Mouse (Mus musculus) midbrain, embryonic 10.5 days (tissue): Measurements from ENCODE around the gene Frmd6. TPM values are rescaled to one million over a fixed set of nuclear protein-coding genes. Genes with fewer than 3 reads are reported as not detected.

Source experiments
- DNase-seq: peaks from one replicate; pipeline ENCODE4 v3.0.0-alpha.2; 2017; ENCODE audit warnings: low spot score
- H3K27ac ChIP-seq: fragments of 300-500 bp; sonication (generic); replicated peaks from 2 replicates; pipeline ENCODE4 v1.5.1; 2016; ENCODE audit warnings: mild to moderate bottlenecking
- H3K27me3 ChIP-seq: fragments of 300-500 bp; sonication (generic); 2 replicates; pipeline ENCODE4 v1.6.1; 2016; ENCODE audit warnings: low read depth, mild to moderate bottlenecking; ENCODE audit not compliant: poor library complexity, severe bottlenecking
- H3K36me3 ChIP-seq: fragments of 300-500 bp; sonication (generic); 2 replicates; pipeline ENCODE4 v1.6.1; 2016; ENCODE audit warnings: mild to moderate bottlenecking, moderate library complexity
- H3K4me1 ChIP-seq: fragments of 300-500 bp; sonication (generic); 2 replicates; pipeline ENCODE4 v1.6.1; 2016
- H3K4me3 ChIP-seq: fragments of 300-500 bp; sonication (generic); 2 replicates; pipeline ENCODE4 v1.5.1; 2016; ENCODE audit warnings: mild to moderate bottlenecking, moderate library complexity
- H3K9me3 ChIP-seq: fragments of 300-500 bp; sonication (generic); replicated peaks from 2 replicates; pipeline ENCODE4 v1.6.1; 2016; ENCODE audit warnings: mild to moderate bottlenecking
- WGBS: fragments of 180-500 bp; shearing (Covaris S2); methylation state at CpG from one replicate; pipeline ENCODE4 v1.1.7; 2016; 5-methylcytosine and 5-hydroxymethylcytosine counted together
- polyA plus RNA-seq: library from polyadenylated mRNA; unstranded; fragments of >200 nt; fragmentation: Nextera tagmentation; extraction: Ambion mirVana; gene quantifications from 2 replicates; pipeline ENCODE4 v1.2.1, GENCODE M21; 2016

Frmd6 gene
- polyA plus RNA-seq, 1 experiment from 2014 or later, result 18.0 TPM

GRCm38 (mm10) chr12:70794543-70795388 lies 30.5 kb upstream of the Frmd6 start:
- Histone ChIP-seq H3K27ac (no peak overlapping the region), H3K36me3 (no peaks in the 10 kb centered on the region), H3K27me3 (no peaks in the 10 kb centered on the region), H3K9me3 (no peaks in the 10 kb centered on the region), H3K4me3 (no peak overlapping the region), H3K4me1 (peaks cover 22% of the 10 kb centered on the region)
- WGBS, result 54% methylated on average over 16 of the region's 16 CpGs
- DNase-seq, result no peak

GRCm38 (mm10) chr12:70795389-70795711 lies 30.0 kb upstream of the Frmd6 start:
- H3K27ac ChIP-seq, result no peak overlapping the region
- H3K4me1 ChIP-seq, result peaks cover 22% of the 10 kb centered on the region
- no peak for DNase-seq
- H3K4me3 ChIP-seq, result no peak overlapping the region
- WGBS, result 83% methylated on average over 3 of the region's 3 CpGs
- no peaks in the 10 kb centered on the region for H3K36me3 ChIP-seq
- no peaks in the 10 kb centered on the region for H3K27me3 ChIP-seq
- no peaks in the 10 kb centered on the region for H3K9me3 ChIP-seq

- no peak overlapping the region; the same call in 1 of the 2 replicates for H3K27ac ChIP-seq
- no peak for DNase-seq
- WGBS, result 92% methylated on average over 8 of the region's 8 CpGs
These were observed 26.8 kb upstream of the Frmd6 start for GRCm38 (mm10) chr12:70798496-70798895.

GRCm38 (mm10) chr12:70799231-70800002 lies 25.9 kb upstream of the Frmd6 start:
- Histone ChIP-seq H3K9me3 (no peaks in the 10 kb centered on the region), H3K27ac (no peak overlapping the region; the same call in 1 of the 2 replicates), H3K4me1 (peaks cover 20% of the 10 kb centered on the region), H3K4me3 (no peak overlapping the region), H3K27me3 (no peaks in the 10 kb centered on the region), H3K36me3 (no peaks in the 10 kb centered on the region)
- 57% methylated on average over 19 of the region's 19 CpGs for WGBS
- DNase-seq, result no peak

More at GRCm38 (mm10) chr12:70798496-70798895, 26.8 kb upstream of the Frmd6 start:
- peaks cover 22% of the 10 kb centered on the region for H3K4me1 ChIP-seq
- H3K4me3 ChIP-seq, result no peak overlapping the region
- H3K36me3 ChIP-seq, result no peaks in the 10 kb centered on the region
- no peaks in the 10 kb centered on the region for H3K27me3 ChIP-seq
- H3K9me3 ChIP-seq, result no peaks in the 10 kb centered on the region

- peaks cover 17% of the 10 kb centered on the region for H3K4me1 ChIP-seq
- H3K9me3 ChIP-seq, result no peaks in the 10 kb centered on the region
- no peak overlapping the region for H3K27ac ChIP-seq
- H3K4me3 ChIP-seq, result no peak overlapping the region
- H3K36me3 ChIP-seq, result no peaks in the 10 kb centered on the region
- H3K27me3 ChIP-seq, result no peaks in the 10 kb centered on the region
- 92% methylated on average over 8 of the region's 8 CpGs for WGBS
- no peak for DNase-seq
These were observed 25.2 kb upstream of the Frmd6 start for GRCm38 (mm10) chr12:70800086-70800485.

- H3K4me3 ChIP-seq, result no peak overlapping the region
- WGBS, result 81% methylated on average over 8 of the region's 8 CpGs
- H3K27ac ChIP-seq, result no peak overlapping the region
- peaks cover 14% of the 10 kb centered on the region for H3K4me1 ChIP-seq
- H3K9me3 ChIP-seq, result no peaks in the 10 kb centered on the region
- H3K27me3 ChIP-seq, result no peaks in the 10 kb centered on the region
- H3K36me3 ChIP-seq, result no peaks in the 10 kb centered on the region
- DNase-seq, result no peak
These were observed 24.0 kb upstream of the Frmd6 start for GRCm38 (mm10) chr12:70801361-70801760.

GRCm38 (mm10) chr12:70803494-70803893 lies 21.8 kb upstream of the Frmd6 start:
- no peaks in the 10 kb centered on the region for H3K9me3 ChIP-seq
- WGBS, result 80% methylated on average over 4 of the region's 4 CpGs
- no peaks in the 10 kb centered on the region for H3K27me3 ChIP-seq
- peaks cover 14% of the 10 kb centered on the region for H3K4me1 ChIP-seq
- no peak overlapping the region for H3K27ac ChIP-seq
- no peak for DNase-seq
- H3K4me3 ChIP-seq, result no peak overlapping the region
- H3K36me3 ChIP-seq, result no peaks in the 10 kb centered on the region

- H3K9me3 ChIP-seq, result no peaks in the 10 kb centered on the region
- 77% methylated on average over 2 of the region's 2 CpGs for WGBS
- H3K27ac ChIP-seq, result no peak overlapping the region
- no peaks in the 10 kb centered on the region for H3K27me3 ChIP-seq
- no peaks in the 10 kb centered on the region for H3K36me3 ChIP-seq
- H3K4me3 ChIP-seq, result no peak overlapping the region
- H3K4me1 ChIP-seq, result peaks cover 4% of the 10 kb centered on the region
- no peak for DNase-seq
These were observed 20.3 kb upstream of the Frmd6 start for GRCm38 (mm10) chr12:70804989-70805388.

GRCm38 (mm10) chr12:70807543-70807942 lies 17.8 kb upstream of the Frmd6 start:
- H3K27me3 ChIP-seq, result no peaks in the 10 kb centered on the region
- H3K36me3 ChIP-seq, result no peaks in the 10 kb centered on the region
- DNase-seq, result no peak
- 68% methylated on average over 5 of the region's 5 CpGs for WGBS
- peaks cover 7% of the 10 kb centered on the region for H3K4me1 ChIP-seq
- no peaks in the 10 kb centered on the region for H3K9me3 ChIP-seq
- H3K27ac ChIP-seq, result no peak overlapping the region
- H3K4me3 ChIP-seq, result no peak overlapping the region

- H3K9me3 ChIP-seq, result no peaks in the 10 kb centered on the region
- no peak for DNase-seq
- H3K4me3 ChIP-seq, result no peak overlapping the region
- H3K27ac ChIP-seq, result no peak overlapping the region
- H3K27me3 ChIP-seq, result no peaks in the 10 kb centered on the region
- no peaks in the 10 kb centered on the region for H3K36me3 ChIP-seq
- H3K4me1 ChIP-seq, result peaks cover 10% of the 10 kb centered on the region
- 80% methylated on average over 6 of the region's 6 CpGs for WGBS
These were observed 17.3 kb upstream of the Frmd6 start for GRCm38 (mm10) chr12:70807975-70808374.

- H3K4me1 ChIP-seq, result peaks cover 11% of the 10 kb centered on the region
- H3K9me3 ChIP-seq, result no peaks in the 10 kb centered on the region
- no peak overlapping the region for H3K27ac ChIP-seq
- no peaks in the 10 kb centered on the region for H3K36me3 ChIP-seq
- H3K4me3 ChIP-seq, result no peak overlapping the region
- no peaks in the 10 kb centered on the region for H3K27me3 ChIP-seq
- WGBS, result 80% methylated on average over 2 of the region's 2 CpGs
- DNase-seq, result no peak
These were observed 15.4 kb upstream of the Frmd6 start for GRCm38 (mm10) chr12:70809957-70810356.

GRCm38 (mm10) chr12:70811772-70812171 lies 13.5 kb upstream of the Frmd6 start:
- Histone ChIP-seq H3K27me3 (no peaks in the 10 kb centered on the region), H3K4me3 (no peak overlapping the region), H3K36me3 (no peaks in the 10 kb centered on the region), H3K27ac (no peak overlapping the region), H3K9me3 (no peaks in the 10 kb centered on the region), H3K4me1 (peaks cover 19% of the 10 kb centered on the region)
- 85% methylated on average over 6 of the region's 6 CpGs for WGBS
- no peak for DNase-seq

GRCm38 (mm10) chr12:70812176-70812575 lies 13.1 kb upstream of the Frmd6 start:
- Histone ChIP-seq H3K4me3 (no peak overlapping the region), H3K27ac (no peak overlapping the region), H3K9me3 (no peaks in the 10 kb centered on the region), H3K4me1 (peaks cover 23% of the 10 kb centered on the region), H3K27me3 (no peaks in the 10 kb centered on the region), H3K36me3 (no peaks in the 10 kb centered on the region)
- no peak for DNase-seq
- 84% methylated on average over 6 of the region's 6 CpGs for WGBS
